Comparison of ENCODE assay signal across 8 mouse cellular contexts in genomic region chr5:116208741-116209368, GRCm38 (mm10).
A peak's percentile ranks its signal among the peaks of the same experiment; 100 is the strongest.
DNase-seq lines count a peak whose midpoint lies in the region; ATAC-seq lines count a peak whose summit lies in the region.

No protein-coding gene starts in this region.

- peak; percentile 81 for ATAC-seq in hindbrain, embryonic 15.5 days (ENCODE audit: low FRiP score, low read depth)
- peak; percentile 76 for ATAC-seq in midbrain, embryonic 13.5 days
- no peak for ATAC-seq in activated CD4-positive, CD25-positive, alpha-beta regulatory T cell, adult 4 months

- no peaks in the 10 kb centered on the region for H3K9me3 ChIP-seq in hindbrain, embryonic 15.5 days
- H3K9me3 ChIP-seq in midbrain, embryonic 13.5 days, result no peaks in the 10 kb centered on the region

- no peak overlapping the region for H3K4me3 ChIP-seq in hindbrain, embryonic 15.5 days
- H3K4me3 ChIP-seq in midbrain, embryonic 13.5 days (replicated peaks), result no peak overlapping the region

- H3K36me3 ChIP-seq in hindbrain, embryonic 15.5 days, result no peaks in the 10 kb centered on the region
- no peaks in the 10 kb centered on the region for H3K36me3 ChIP-seq in midbrain, embryonic 13.5 days

- no peak overlapping the region for H3K9ac ChIP-seq in hindbrain, embryonic 15.5 days
- no peak overlapping the region for H3K9ac ChIP-seq in midbrain, embryonic 13.5 days (replicated peaks)

- peak; percentile 3 for DNase-seq in left cerebral cortex, adult 11 months (ENCODE audit: low spot score)
- DNase-seq in left cerebral cortex, adult 18-20 months (ENCODE audit: low spot score in 2 of 2), result no peak
- peak; percentile 62 for DNase-seq in telencephalon, adult 2 months (ENCODE audit: low read depth, low spot score)
- no peak for DNase-seq in spleen, adult 12 weeks (ENCODE audit: low spot score)
- DNase-seq in yolk sac, embryonic 10.5 days (ENCODE audit: low spot score), result no peak

- peak overlapping the region; percentile 79 for H3K27ac ChIP-seq in hindbrain, embryonic 15.5 days (replicated peaks)
- H3K27ac ChIP-seq in midbrain, embryonic 13.5 days, result peak overlapping the region; percentile 67

- peak overlapping the region; percentile 34 for H3K4me2 ChIP-seq in hindbrain, embryonic 15.5 days
- H3K4me2 ChIP-seq in midbrain, embryonic 13.5 days (replicated peaks), result peak overlapping the region; percentile 20; the same call in 1 of the 2 replicates

- WGBS in hindbrain, embryonic 15.5 days, result 15% methylated on average over 16 of the region's 16 CpGs
- 20% methylated on average over 16 of the region's 16 CpGs for WGBS in midbrain, embryonic 13.5 days

- H3K4me1 ChIP-seq in hindbrain, embryonic 15.5 days (replicated peaks), result peaks cover 23% of the 10 kb centered on the region
- peaks cover 21% of the 10 kb centered on the region for H3K4me1 ChIP-seq in midbrain, embryonic 13.5 days (replicated peaks)

- H3K27me3 ChIP-seq in hindbrain, embryonic 15.5 days, result no peaks in the 10 kb centered on the region
- no peaks in the 10 kb centered on the region for H3K27me3 ChIP-seq in midbrain, embryonic 13.5 days

Comparison
In these comparisons a context has a peak if more than half of its experiments do, and no peak if none do; other contexts are left out.
1. DNase-seq: peak in left cerebral cortex, adult 11 months (single experiment) and telencephalon, adult 2 months (single experiment); none in left cerebral cortex, adult 18-20 months (0 of 2), spleen, adult 12 weeks (single experiment) and yolk sac, embryonic 10.5 days (single experiment).